Mouse (Mus musculus): ENCODE measurements around the gene Ppp2r5d.

Ppp2r5d gene

GRCm38 (mm10) chr17:46645561-46646321 lies 59.2 kb downstream of the Ppp2r5d start, which contains the start of the genes Klc4 and Mrpl2:
Klc4 (minus strand) TSS chr17:46646022.
Mrpl2 (plus strand) TSS chr17:46646229.
- DNase-seq (ENCODE audit: low read depth, low spot score) = peak; percentile 97

DNA sequence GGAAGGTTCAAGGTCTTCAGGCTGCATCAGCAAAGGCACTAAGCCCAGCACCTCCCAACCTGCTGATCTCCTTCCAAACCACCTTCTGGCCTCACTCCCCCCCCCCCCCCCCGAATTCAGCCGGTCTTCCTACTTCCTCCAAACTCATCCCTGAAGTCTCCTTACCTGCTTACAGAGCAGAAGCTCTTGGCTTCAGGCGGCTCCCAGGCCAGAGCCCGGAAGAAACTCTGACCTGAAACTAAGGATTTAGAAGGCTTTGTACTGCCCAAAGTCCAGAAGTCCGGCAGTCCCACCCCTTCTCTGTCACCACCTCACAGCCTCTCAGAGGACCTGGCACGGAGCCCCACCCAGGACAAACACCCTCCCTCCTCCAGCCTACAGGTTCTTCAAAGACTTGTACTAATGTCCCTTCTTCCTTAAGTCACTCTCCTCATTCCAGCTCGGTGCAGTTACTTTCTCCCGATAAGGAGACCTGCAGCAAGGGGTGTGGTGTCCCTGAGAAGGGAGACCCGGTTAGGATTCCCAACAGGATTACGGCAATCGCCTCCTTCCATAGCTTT lies 59.9 kb downstream of the Ppp2r5d start:
- no peak for DNase-seq (ENCODE audit: low read depth, low spot score)

DNA sequence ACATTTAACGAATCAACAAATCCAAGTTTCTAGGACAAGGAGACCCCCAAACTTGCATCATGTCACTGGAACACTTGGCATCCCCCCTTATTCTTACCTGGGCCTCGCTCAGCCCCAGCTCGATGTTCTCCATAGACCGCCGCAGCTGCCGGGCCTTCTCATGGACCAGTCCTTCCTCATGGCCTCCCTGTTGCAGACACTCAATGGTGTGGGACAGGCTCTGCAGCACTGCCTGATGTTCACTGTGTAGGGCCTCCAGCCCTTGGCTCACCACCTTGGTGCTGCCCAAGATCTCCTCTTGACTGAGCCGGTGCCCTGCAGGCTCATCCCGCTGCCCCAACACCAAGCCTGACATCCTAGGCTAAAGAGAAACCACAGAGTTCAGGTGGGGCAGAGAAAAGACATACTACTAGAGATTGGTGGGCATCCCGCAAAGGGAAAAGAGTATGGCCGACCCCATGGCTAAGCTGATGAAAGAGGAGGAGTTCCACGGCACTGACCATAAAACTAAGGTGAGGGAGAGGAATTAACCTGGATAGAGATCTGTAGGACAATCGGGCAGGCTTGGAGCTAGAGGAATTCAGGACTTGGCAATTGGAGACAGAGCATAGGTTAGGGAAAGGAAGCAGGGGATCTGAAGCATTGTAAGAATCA lies 60.6 kb downstream of the Ppp2r5d start:
- DNase-seq (ENCODE audit: low read depth, low spot score) = no peak

GRCm38 (mm10) chr17:46642060-46642459 lies 62.9 kb downstream of the Ppp2r5d start:
- DNase-seq (ENCODE audit: low read depth, low spot score) = no peak

DNA sequence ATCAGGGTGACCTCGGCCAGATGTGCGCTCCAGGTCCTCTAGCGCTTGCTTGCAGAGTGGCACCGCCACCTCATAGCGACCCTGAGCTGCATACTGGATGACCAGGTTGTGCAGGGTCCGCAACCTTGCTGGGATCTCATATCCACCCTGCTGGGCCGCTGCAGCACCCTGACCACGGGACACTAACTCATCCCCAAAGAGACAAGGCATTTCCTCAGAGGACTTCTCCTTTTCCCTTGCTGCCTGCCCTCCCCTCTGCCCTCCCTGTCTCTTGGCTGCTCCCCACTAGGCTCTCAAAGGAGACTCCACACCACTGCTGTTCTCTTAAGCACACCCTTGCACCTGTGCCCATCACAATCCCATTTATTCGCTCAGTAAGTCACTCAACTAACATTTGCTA lies 65.0 kb downstream of the Ppp2r5d start:
- DNase-seq (ENCODE audit: low read depth, low spot score) = no peak

DNA sequence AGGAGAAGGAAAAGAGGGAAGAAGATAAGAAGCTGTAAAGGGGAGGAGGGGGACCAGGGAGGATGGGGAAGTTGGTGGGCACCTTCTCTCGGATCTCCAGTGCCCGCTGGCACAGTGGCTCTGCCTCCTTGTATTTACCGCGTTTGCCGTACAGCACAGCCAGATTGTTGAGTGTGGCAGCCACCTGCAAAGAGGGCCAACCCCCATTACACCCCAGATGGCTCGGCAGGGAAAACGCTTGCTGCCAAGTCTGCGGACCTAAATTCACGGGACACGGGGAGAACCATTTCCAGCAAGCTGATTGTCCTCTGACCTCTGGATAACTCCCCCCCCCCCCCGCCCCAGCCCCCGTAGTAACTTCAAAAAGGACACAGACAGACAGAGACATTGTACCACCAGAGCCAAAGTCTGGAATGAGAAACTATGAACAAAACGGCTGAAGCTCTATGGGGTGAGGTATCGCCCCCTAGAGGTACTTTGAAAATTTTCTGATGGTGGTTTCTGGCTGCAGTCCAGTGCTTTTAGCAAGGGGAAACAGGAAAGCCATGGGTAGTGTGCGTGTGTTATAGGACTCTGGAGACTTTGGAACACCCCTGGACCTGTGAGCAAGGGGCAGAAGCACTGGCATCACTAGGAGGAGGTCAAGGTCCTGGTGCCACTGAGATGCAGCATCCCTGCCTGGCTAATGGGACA lies 67.9 kb downstream of the Ppp2r5d start:
- DNase-seq (ENCODE audit: low read depth, low spot score) = no peak
